Mouse (Mus musculus) right cerebral cortex, adult 18-20 months (tissue): ENCODE measurements at regions not wholly inside any gene's neighbourhood (a gene's known extent, or its start where the extent isn't known, plus 50 kb on each side); places are given as distances from the start of the nearest gene placed in this dataset.
A peak's percentile ranks its signal among the peaks of the same experiment; 100 is the strongest.

ENCODE experiments used
- DNase-seq: peaks from one replicate; pipeline ENCODE4 v3.0.0; 2022; ENCODE audit warnings: mixed read lengths

- DNase-seq = peak; percentile 28
Measured at GRCm38 (mm10) chr14:120560416-120560815, 82.2 kb downstream of the Rap2a start.

- DNase-seq = no peak
Measured at GRCm38 (mm10) chr14:120560987-120561386, 82.7 kb downstream of the Rap2a start.

- DNase-seq = no peak
Measured at GRCm38 (mm10) chr14:120566945-120567344, 88.7 kb downstream of the Rap2a start.

- no peak for DNase-seq
Measured at GRCm38 (mm10) chr14:120568054-120568453, 89.8 kb downstream of the Rap2a start.

GRCm38 (mm10) chr14:120572238-120572637 is 94.0 kb downstream of the Rap2a start:
- DNase-seq = no peak

- DNase-seq = no peak
Measured at GRCm38 (mm10) chr14:120575202-120575601, 97.0 kb downstream of the Rap2a start.

- peak; percentile 30 for DNase-seq
Measured at GRCm38 (mm10) chr14:120578352-120579080, 100.3 kb downstream of the Rap2a start.

- DNase-seq = no peak
Measured at GRCm38 (mm10) chr14:120583807-120584206, 105.6 kb downstream of the Rap2a start.

- DNase-seq = no peak
Measured at GRCm38 (mm10) chr14:120592191-120592590, 113.9 kb downstream of the Rap2a start.

GRCm38 (mm10) chr14:120600414-120600935 is 122.2 kb downstream of the Rap2a start:
- no peak for DNase-seq

- no peak for DNase-seq
Measured at GRCm38 (mm10) chr14:120601510-120601909, 123.3 kb downstream of the Rap2a start.

- DNase-seq = no peak
Measured at GRCm38 (mm10) chr14:120603849-120604492, 125.7 kb downstream of the Rap2a start.

GRCm38 (mm10) chr14:120607801-120608200 is 129.6 kb downstream of the Rap2a start:
- DNase-seq = peak; percentile 26

GRCm38 (mm10) chr14:120611311-120611710 is 133.1 kb downstream of the Rap2a start:
- no peak for DNase-seq

- peak; percentile 49 for DNase-seq
Measured at GRCm38 (mm10) chr14:120626223-120626935, 148.1 kb downstream of the Rap2a start.

- DNase-seq = no peak
Measured at GRCm38 (mm10) chr14:120626936-120627277, 148.7 kb downstream of the Rap2a start.

- peak; percentile 6 for DNase-seq
Measured at GRCm38 (mm10) chr14:120632771-120633170, 154.5 kb downstream of the Rap2a start.

- no peak for DNase-seq
Measured at GRCm38 (mm10) chr14:120636726-120637400, 158.6 kb downstream of the Rap2a start.

- no peak for DNase-seq
Measured at GRCm38 (mm10) chr14:120637486-120638125, 159.4 kb downstream of the Rap2a start.

GRCm38 (mm10) chr14:120642591-120642990 is 164.3 kb downstream of the Rap2a start:
- no peak for DNase-seq

GRCm38 (mm10) chr14:120652034-120652433 is 173.8 kb downstream of the Rap2a start:
- no peak for DNase-seq

- DNase-seq = peak; percentile 68
Measured at GRCm38 (mm10) chr14:120660321-120660781, 182.1 kb downstream of the Rap2a start.
